Mouse (Mus musculus): ENCODE measurements at regions not wholly inside any gene's neighbourhood (a gene's known extent, or its start where the extent isn't known, plus 50 kb on each side); places are given as distances from the start of the nearest gene placed in this dataset.

DNA sequence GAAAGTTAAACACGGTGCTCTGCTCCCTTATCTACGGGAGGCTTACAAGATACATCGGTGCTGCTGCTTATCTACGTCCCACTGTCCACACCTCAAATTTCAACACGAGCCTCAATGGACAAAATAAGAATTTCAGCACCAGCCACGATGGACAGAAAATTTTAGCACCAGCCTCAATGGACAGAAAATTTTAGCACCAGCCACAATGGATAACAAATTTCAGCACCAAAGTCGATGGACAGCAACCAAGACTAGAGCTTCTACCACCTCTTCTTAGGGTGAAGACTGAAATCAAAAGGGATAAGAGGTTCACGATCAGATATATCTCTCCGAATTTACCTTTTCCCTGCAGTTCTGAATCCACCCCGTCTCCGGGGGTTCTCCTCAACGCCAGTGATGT, 387.7 kb upstream of the Brinp3 start:
- peak; percentile 27 for DNase-seq (ENCODE audit: extremely low spot score, low spot score)
